In the genomic region with DNA sequence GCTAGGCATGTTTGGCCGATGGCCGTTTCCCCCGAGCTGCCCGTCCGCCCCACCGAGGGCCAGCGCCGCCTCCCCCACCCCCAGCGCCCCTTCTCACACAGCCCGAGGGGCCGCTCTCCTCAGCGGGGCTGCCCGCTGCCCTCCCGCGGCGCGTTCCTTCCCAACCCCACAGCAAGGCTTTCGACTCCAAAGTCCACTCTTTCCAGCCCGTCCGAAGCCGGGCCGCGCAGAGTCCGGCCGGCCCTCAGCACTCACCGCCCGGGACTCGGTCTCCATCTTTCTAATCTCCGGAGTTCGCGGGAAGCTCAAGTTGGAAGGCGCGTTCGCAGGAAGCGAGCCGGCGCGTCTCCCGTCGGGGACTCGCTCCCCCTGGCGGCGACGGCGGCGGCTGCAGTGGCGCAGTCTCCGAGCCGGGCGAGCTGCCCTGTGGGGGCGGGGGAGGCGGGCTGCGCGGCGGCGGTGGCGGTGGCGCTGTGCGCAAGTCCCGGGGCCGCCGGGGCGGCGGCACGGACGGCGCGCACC, we compare ENCODE assay signal across 8 mouse cellular contexts. TPM values are rescaled to one million over a fixed set of nuclear protein-coding genes. Genes with fewer than 3 reads are reported as not detected.
A peak's percentile ranks its signal among the peaks of the same experiment; 100 is the strongest.
DNase-seq lines count a peak whose midpoint lies in the region; ATAC-seq and TF ChIP-seq lines count a peak whose summit lies in the region.

A gene (minus strand): TSS at position 426 of the 522 bp plus-strand sequence.

- DNase-seq in cerebellum, adult 11 months, result no peak
- peak; percentile 38 for DNase-seq in limb, embryonic 14.5 days (ENCODE audit: low spot score)
- DNase-seq in midbrain, embryonic 14.5 days, result peak; percentile 83
- peak; percentile 62 to 74 for DNase-seq in spleen, adult 18-20 months

- H3K27ac ChIP-seq in embryonic fibroblast, embryonic 13.5 days (ENCODE audit: insufficient read depth, low read length), result no peak within 1 kb of the TSS
- no peak within 1 kb of the TSS for H3K27ac ChIP-seq in heart, embryonic 12.5 days (ENCODE audit: poor library complexity, severe bottlenecking)
- H3K27ac ChIP-seq in kidney, embryonic 14.5 days (ENCODE audit: low read depth, low read length), result no peak within 1 kb of the TSS
- no peak within 1 kb of the TSS for H3K27ac ChIP-seq in limb, embryonic 14.5 days (replicated peaks; ENCODE audit: low read depth, low read length)
- no peak within 1 kb of the TSS for H3K27ac ChIP-seq in midbrain, embryonic 14.5 days (replicated peaks; ENCODE audit: low read depth, low read length)

- ATAC-seq in cerebellum, adult (ENCODE audit: insufficient number of reproducible peaks, low FRiP score, low TSS enrichment), result 0 out of 2 replicates have a peak, but pooled peaks have one; percentile 31
- ATAC-seq in heart, embryonic 12.5 days (ENCODE audit: insufficient number of reproducible peaks, low FRiP score), result peak; percentile 55
- ATAC-seq in kidney, embryonic 14.5 days (ENCODE audit: low FRiP score, low TSS enrichment), result peak; percentile 89
- ATAC-seq in limb, embryonic 14.5 days (ENCODE audit: low FRiP score, low read depth), result peak; percentile 71
- peak; percentile 81 for ATAC-seq in midbrain, embryonic 14.5 days (ENCODE audit: low FRiP score, low TSS enrichment)

- peaks cover 12% of the 10 kb centered on the region for H3K9me3 ChIP-seq in heart, embryonic 12.5 days (replicated peaks)
- H3K9me3 ChIP-seq in kidney, embryonic 14.5 days (ENCODE audit: control insufficient read depth, low read length), result peaks cover 10% of the 10 kb centered on the region
- peaks cover 9% of the 10 kb centered on the region for H3K9me3 ChIP-seq in limb, embryonic 14.5 days (ENCODE audit: control insufficient read depth, low read length)
- H3K9me3 ChIP-seq in midbrain, embryonic 14.5 days (ENCODE audit: control insufficient read depth, low read length), result peaks cover 4% of the 10 kb centered on the region

- TF ChIP-seq CTCF in embryonic fibroblast, embryonic 13.5 days (IDR thresholded peaks at IDR 0.05; ENCODE audit: borderline replicate concordance, insufficient read depth, low read length), result peak; percentile 58

- no peaks in the 10 kb centered on the region for H3K36me3 ChIP-seq in heart, embryonic 12.5 days
- no peaks in the 10 kb centered on the region for H3K36me3 ChIP-seq in kidney, embryonic 14.5 days (ENCODE audit: control insufficient read depth, insufficient read depth, low read length)
- no peaks in the 10 kb centered on the region for H3K36me3 ChIP-seq in limb, embryonic 14.5 days (ENCODE audit: control insufficient read depth, insufficient read depth, low read length)
- no peaks in the 10 kb centered on the region for H3K36me3 ChIP-seq in midbrain, embryonic 14.5 days (ENCODE audit: control insufficient read depth, insufficient read depth, low read length)

- 16% methylated on average over 58 of the region's 68 CpGs for WGBS in heart, embryonic 12.5 days
- 19% methylated on average over 51 of the region's 68 CpGs for WGBS in kidney, embryonic 14.5 days
- 13% methylated on average over 30 of the region's 68 CpGs for WGBS in limb, embryonic 14.5 days
- 11% methylated on average over 68 of the region's 68 CpGs for WGBS in midbrain, embryonic 14.5 days

- H3K4me3 ChIP-seq in embryonic fibroblast, embryonic 13.5 days (ENCODE audit: insufficient read depth, low read length), result peak within 1 kb of the TSS; percentile 34
- H3K4me3 ChIP-seq in heart, embryonic 12.5 days, result peak within 1 kb of the TSS; percentile 59
- H3K4me3 ChIP-seq in kidney, embryonic 14.5 days (ENCODE audit: low read length), result peak within 1 kb of the TSS; percentile 43
- peak within 1 kb of the TSS; percentile 45 for H3K4me3 ChIP-seq in limb, embryonic 14.5 days (replicated peaks; ENCODE audit: low read length)
- peak within 1 kb of the TSS; percentile 46 for H3K4me3 ChIP-seq in midbrain, embryonic 14.5 days (replicated peaks; ENCODE audit: low read depth, low read length)

- peaks cover 25% of the 10 kb centered on the region for H3K27me3 ChIP-seq in heart, embryonic 12.5 days (replicated peaks)
- H3K27me3 ChIP-seq in kidney, embryonic 14.5 days (ENCODE audit: control insufficient read depth, insufficient read depth, low read length), result peaks cover 21% of the 10 kb centered on the region
- peaks cover 20% of the 10 kb centered on the region for H3K27me3 ChIP-seq in limb, embryonic 14.5 days (ENCODE audit: control insufficient read depth, insufficient read depth, low read length)
- peaks cover 12% of the 10 kb centered on the region; the same call in 1 of the 2 replicates for H3K27me3 ChIP-seq in midbrain, embryonic 14.5 days (ENCODE audit: control insufficient read depth, insufficient read depth, low read length)

- no peak for TF ChIP-seq POLR2A in embryonic fibroblast, embryonic 13.5 days (IDR thresholded peaks at IDR 0.05; ENCODE audit: low read depth, low read length)
- TF ChIP-seq POLR2A in limb, embryonic 14.5 days (IDR thresholded peaks at IDR 0.05; ENCODE audit: borderline replicate concordance, extremely low read depth, insufficient read depth, insufficient read length), result no peak

- H3K4me1 ChIP-seq in embryonic fibroblast, embryonic 13.5 days (ENCODE audit: control insufficient read depth, insufficient read depth, low read length), result no peaks in the 10 kb centered on the region
- no peaks in the 10 kb centered on the region for H3K4me1 ChIP-seq in heart, embryonic 12.5 days (replicated peaks)
- 0 out of 2 replicates have a peak, but pooled peaks cover 5% of the 10 kb centered on the region for H3K4me1 ChIP-seq in kidney, embryonic 14.5 days (ENCODE audit: control insufficient read depth, insufficient read depth, low read length)
- H3K4me1 ChIP-seq in limb, embryonic 14.5 days (ENCODE audit: control insufficient read depth, insufficient read depth, low read length), result 0 out of 2 replicates have a peak, but pooled peaks cover 5% of the 10 kb centered on the region
- no peaks in the 10 kb centered on the region for H3K4me1 ChIP-seq in midbrain, embryonic 14.5 days (ENCODE audit: control insufficient read depth, insufficient read depth, low read length)

- peak within 1 kb of the TSS; percentile 80 for H3K4me2 ChIP-seq in heart, embryonic 12.5 days
- H3K4me2 ChIP-seq in kidney, embryonic 14.5 days (replicated peaks; ENCODE audit: low read depth, low read length), result peak within 1 kb of the TSS; percentile 54
- peak within 1 kb of the TSS; percentile 53 for H3K4me2 ChIP-seq in limb, embryonic 14.5 days (replicated peaks; ENCODE audit: low read depth, low read length, severe bottlenecking)
- H3K4me2 ChIP-seq in midbrain, embryonic 14.5 days (ENCODE audit: low read length), result peak within 1 kb of the TSS; percentile 58

- peak within 1 kb of the TSS; percentile 5; the same call in 1 of the 2 replicates for H3K9ac ChIP-seq in heart, embryonic 12.5 days
- H3K9ac ChIP-seq in kidney, embryonic 14.5 days (ENCODE audit: low read depth, low read length), result peak within 1 kb of the TSS; percentile 42; the same call in 1 of the 2 replicates
- peak within 1 kb of the TSS; percentile 38 for H3K9ac ChIP-seq in limb, embryonic 14.5 days (ENCODE audit: low read depth, low read length, severe bottlenecking)
- H3K9ac ChIP-seq in midbrain, embryonic 14.5 days (replicated peaks; ENCODE audit: low read length), result no peak within 1 kb of the TSS

RNA-seq across cellular contexts. Expression of the gene that starts here (rescaled TPM):
- polyA plus RNA-seq in embryonic fibroblast, embryonic 13.5 days (2011; ENCODE audit: insufficient read length, low read depth, missing spikeins), result not detected in 2 replicates
- 0.51 and 1.3 TPM in 2 replicates for polyA plus RNA-seq in heart, embryonic 12.5 days (2016; fragmentation: Nextera tagmentation; extraction: Ambion mirVana)
- polyA plus RNA-seq in kidney, embryonic 14.5 days (2014; fragmentation: Nextera tagmentation; extraction: Ambion mirVana), result 0.51 and 0.72 TPM in 2 replicates
- 0.23 and 0.24 TPM in 2 replicates for polyA plus RNA-seq in limb, embryonic 14.5 days (2012; rRNA removed)
- polyA plus RNA-seq in limb, embryonic 14.5 days (2014; fragmentation: Nextera tagmentation; extraction: Ambion mirVana), result 0.22 and 0.99 TPM in 2 replicates
- not detected in 2 replicates for polyA plus RNA-seq in midbrain, embryonic 14.5 days (2014; fragmentation: Nextera tagmentation; extraction: Ambion mirVana)

Comparison
In these comparisons a context has a peak if more than half of its experiments do, and no peak if none do; other contexts are left out.
1. Peak in ATAC-seq, H3K4me3 ChIP-seq, H3K9ac ChIP-seq and H3K4me2 ChIP-seq in kidney, embryonic 14.5 days; RNA of the gene not detected or under 1 TPM.
2. Peak in DNase-seq, ATAC-seq, H3K4me3 ChIP-seq, H3K9ac ChIP-seq and H3K4me2 ChIP-seq in limb, embryonic 14.5 days; RNA of the gene not detected or under 1 TPM.
3. Peak in DNase-seq, ATAC-seq, H3K4me3 ChIP-seq and H3K4me2 ChIP-seq in midbrain, embryonic 14.5 days; RNA of the gene not detected or under 1 TPM.
4. ATAC-seq: peak in every context shown above with its lines; median percentile 89 in kidney, embryonic 14.5 days; 81 in midbrain, embryonic 14.5 days; 71 in limb, embryonic 14.5 days; 55 in heart, embryonic 12.5 days; 31 in cerebellum, adult.